Mouse (Mus musculus) brown adipose tissue, adult 24 weeks (tissue): ENCODE data around the gene Nln. TPM values are rescaled to one million over a fixed set of nuclear protein-coding genes. Genes with fewer than 3 reads are reported as not detected.

Experiments used
- H3K27ac ChIP-seq: fragments of 200-500 bp; replicated peaks from 2 replicates; pipeline ENCODE4 v1.5.1; 2012; ENCODE audit warnings: low read depth, mild to moderate bottlenecking, low read length
- H3K4me1 ChIP-seq: fragments of 200-500 bp; 2 replicates; pipeline ENCODE4 v1.6.1; 2012; ENCODE audit warnings: low read length, mixed read lengths; ENCODE audit not compliant: control insufficient read depth, insufficient read depth, insufficient read length
- H3K4me3 ChIP-seq: fragments of 200-500 bp; 2 replicates; pipeline ENCODE4 v1.5.1; 2012; ENCODE audit warnings: low read depth, mild to moderate bottlenecking, low read length, moderate library complexity; ENCODE audit not compliant: insufficient read depth
- polyA plus RNA-seq: library from polyadenylated mRNA; stranded (reverse); fragments of >200 nt; gene quantifications from 2 replicates; pipeline ENCODE4 v1.2.4, GENCODE M21; 2012; ENCODE audit not compliant: missing spikeins, insufficient read depth, insufficient read length

Gene Nln
- polyA plus RNA-seq, 1 experiment = 20.0 TPM

- H3K4me3 ChIP-seq = no peak overlapping the region
These were observed 37.1 kb downstream of the Nln start for GRCm38 (mm10) chr13:104072351-104072750.

GRCm38 (mm10) chr13:104070703-104071102, 38.7 kb downstream of the Nln start:
- no peak overlapping the region for H3K27ac ChIP-seq
- peaks cover 8% of the 10 kb centered on the region; the same call in 1 of the 2 replicates for H3K4me1 ChIP-seq
- no peak overlapping the region for H3K4me3 ChIP-seq

More at GRCm38 (mm10) chr13:104072351-104072750, 37.1 kb downstream of the Nln start:
- Histone ChIP-seq H3K4me1 (peaks cover 8% of the 10 kb centered on the region; the same call in 1 of the 2 replicates), H3K27ac (no peak overlapping the region)

GRCm38 (mm10) chr13:104069216-104069615, 40.2 kb downstream of the Nln start:
- Histone ChIP-seq H3K4me3 (no peak overlapping the region), H3K27ac (no peak overlapping the region), H3K4me1 (peaks cover 8% of the 10 kb centered on the region; the same call in 1 of the 2 replicates)

- Histone ChIP-seq H3K27ac (no peak overlapping the region), H3K4me3 (no peak overlapping the region), H3K4me1 (peaks cover 8% of the 10 kb centered on the region; the same call in 1 of the 2 replicates)
These were observed 43.6 kb downstream of the Nln start for GRCm38 (mm10) chr13:104065649-104066347.

GRCm38 (mm10) chr13:104063061-104063460, 46.4 kb downstream of the Nln start:
- H3K27ac ChIP-seq = no peak overlapping the region

GRCm38 (mm10) chr13:104061975-104062750, 47.3 kb downstream of the Nln start:
- Histone ChIP-seq H3K27ac (no peak overlapping the region), H3K4me1 (no peaks in the 10 kb centered on the region; the same call in 1 of the 2 replicates)

More at GRCm38 (mm10) chr13:104063061-104063460, 46.4 kb downstream of the Nln start:
- H3K4me3 ChIP-seq = no peak overlapping the region
- H3K4me1 ChIP-seq = no peaks in the 10 kb centered on the region; the same call in 1 of the 2 replicates

GRCm38 (mm10) chr13:104060231-104060630, 49.2 kb downstream of the Nln start:
- no peak overlapping the region for H3K27ac ChIP-seq
- H3K4me1 ChIP-seq = no peaks in the 10 kb centered on the region; the same call in 1 of the 2 replicates
- no peak overlapping the region for H3K4me3 ChIP-seq

More at GRCm38 (mm10) chr13:104061975-104062750, 47.3 kb downstream of the Nln start:
- no peak overlapping the region for H3K4me3 ChIP-seq

- H3K27ac ChIP-seq = no peak overlapping the region
- H3K4me1 ChIP-seq = no peaks in the 10 kb centered on the region; the same call in 1 of the 2 replicates
- H3K4me3 ChIP-seq = no peak overlapping the region
These were observed 49.9 kb downstream of the Nln start for GRCm38 (mm10) chr13:104059536-104059935.

- Histone ChIP-seq H3K4me1 (no peaks in the 10 kb centered on the region; the same call in 1 of the 2 replicates), H3K4me3 (no peak overlapping the region), H3K27ac (no peak overlapping the region)
These were observed 50.7 kb downstream of the Nln start for GRCm38 (mm10) chr13:104058761-104059160.

GRCm38 (mm10) chr13:104052271-104052753, 57.1 kb downstream of the Nln start:
- Histone ChIP-seq H3K4me1 (no peaks in the 10 kb centered on the region), H3K27ac (no peak overlapping the region), H3K4me3 (no peak overlapping the region)

- Histone ChIP-seq H3K4me3 (no peak overlapping the region), H3K27ac (no peak overlapping the region), H3K4me1 (no peaks in the 10 kb centered on the region)
These were observed 60.6 kb downstream of the Nln start for GRCm38 (mm10) chr13:104048835-104049234.

- Histone ChIP-seq H3K27ac (no peak overlapping the region), H3K4me1 (0 out of 2 replicates have a peak, but pooled peaks cover 2% of the 10 kb centered on the region), H3K4me3 (no peak overlapping the region)
These were observed 64.3 kb downstream of the Nln start for GRCm38 (mm10) chr13:104045108-104045507.

GRCm38 (mm10) chr13:104044332-104044731, 65.1 kb downstream of the Nln start:
- H3K27ac ChIP-seq = no peak overlapping the region
- H3K4me3 ChIP-seq = no peak overlapping the region
- 0 out of 2 replicates have a peak, but pooled peaks cover 2% of the 10 kb centered on the region for H3K4me1 ChIP-seq

GRCm38 (mm10) chr13:104042738-104043137, 66.7 kb downstream of the Nln start:
- Histone ChIP-seq H3K4me1 (peaks cover 13% of the 10 kb centered on the region), H3K27ac (no peak overlapping the region), H3K4me3 (no peak overlapping the region)

- H3K4me1 ChIP-seq = peaks cover 13% of the 10 kb centered on the region
- 0 out of 2 replicates have a peak overlapping the region, but pooled peaks have one; percentile 9 for H3K27ac ChIP-seq
- no peak overlapping the region for H3K4me3 ChIP-seq
These were observed 67.9 kb downstream of the Nln start for GRCm38 (mm10) chr13:104041481-104041880.
